Mouse (Mus musculus) heart, embryonic 16.5 days (tissue): ENCODE results near the gene Il1rl1. TPM values are rescaled to one million over a fixed set of nuclear protein-coding genes. Genes with fewer than 3 reads are reported as not detected.

Experiments
- ATAC-seq: fragments of 200-750 bp; cut with Nextera tagmentation; replicated peaks from 2 replicates; pipeline ENCODE4 v1.8.0; 2017; ENCODE audit warnings: moderate number of reproducible peaks; ENCODE audit not compliant: insufficient read depth, low FRiP score; ENCODE audit errors: extremely low read depth
- H3K27ac ChIP-seq: fragments of 300-500 bp; sonication (generic); 2 replicates; pipeline ENCODE4 v1.5.1; 2014; ENCODE audit warnings: mild to moderate bottlenecking, low read length, control low read depth, moderate library complexity
- H3K27me3 ChIP-seq: fragments of 300-500 bp; sonication (generic); 2 replicates; pipeline ENCODE4 v1.6.1; 2014; ENCODE audit warnings: low read length, mixed read lengths; ENCODE audit not compliant: control insufficient read depth, insufficient read depth
- H3K36me3 ChIP-seq: fragments of 300-500 bp; sonication (generic); 2 replicates; pipeline ENCODE4 v1.6.1; 2014; ENCODE audit not compliant: control insufficient read depth, insufficient read depth
- H3K4me1 ChIP-seq: fragments of 300-500 bp; sonication (generic); 2 replicates; pipeline ENCODE4 v1.6.1; 2014; ENCODE audit warnings: low read length, mixed read lengths; ENCODE audit not compliant: control insufficient read depth, insufficient read depth
- H3K4me2 ChIP-seq: fragments of 300-500 bp; sonication (generic); 2 replicates; pipeline ENCODE4 v1.6.1; 2014; ENCODE audit warnings: low read depth, mild to moderate bottlenecking, control low read depth, low read length
- H3K4me3 ChIP-seq: fragments of 300-500 bp; sonication (generic); 2 replicates; pipeline ENCODE4 v1.5.1; 2014; ENCODE audit warnings: mild to moderate bottlenecking, control low read depth, low read length
- H3K9ac ChIP-seq: fragments of 300-500 bp; sonication (generic); 2 replicates; pipeline ENCODE4 v1.6.1; 2014; ENCODE audit warnings: low read length, control low read depth
- H3K9me3 ChIP-seq: fragments of 300-500 bp; sonication (generic); replicated peaks from 2 replicates; pipeline ENCODE4 v1.6.1; 2016; ENCODE audit warnings: low read length; ENCODE audit not compliant: control insufficient read depth
- WGBS: fragments of 180-500 bp; shearing (Covaris S2); extraction: QIAGEN DNeasy Blood & Tissue Kit; methylation state at CpG from one replicate; pipeline ENCODE4 v1.1.7; 2014; 5-methylcytosine and 5-hydroxymethylcytosine counted together
- polyA plus RNA-seq: library from polyadenylated mRNA; unstranded; fragments of >200 nt; fragmentation: Nextera tagmentation; extraction: Ambion mirVana; gene quantifications from 2 replicates; pipeline ENCODE4 v1.2.1, GENCODE M21; 2015

Gene Il1rl1
- polyA plus RNA-seq, 1 experiment from 2014 or later = 0.49 TPM

DNA sequence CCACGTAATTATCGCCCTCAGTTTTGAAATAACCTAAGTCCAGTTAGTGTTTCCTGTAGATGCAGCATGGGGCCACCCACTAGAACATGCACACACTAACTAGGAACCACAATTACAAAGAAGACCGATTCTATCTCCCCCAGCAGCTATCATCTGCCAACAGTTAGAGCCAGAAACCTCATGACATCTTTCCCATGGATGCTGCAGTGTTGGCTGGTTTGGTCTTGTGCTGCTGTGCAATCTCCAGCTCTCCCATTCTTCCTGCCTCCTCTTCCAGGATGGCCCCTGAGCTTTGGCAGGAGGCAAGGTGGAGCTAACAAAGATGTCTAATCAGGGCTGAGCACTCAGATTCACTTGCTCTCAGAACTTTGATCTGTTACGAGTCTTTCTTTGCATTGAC lies 71.8 kb downstream of the Il1rl1 start:
- H3K27ac ChIP-seq = no peak overlapping the region
- WGBS = 78% methylated on average over 4 of the region's 4 CpGs
- no peak overlapping the region for H3K4me3 ChIP-seq
- H3K36me3 ChIP-seq = no peaks in the 10 kb centered on the region
- H3K4me2 ChIP-seq = no peak overlapping the region
- no peak overlapping the region for H3K9ac ChIP-seq
- no peak for ATAC-seq
- no peaks in the 10 kb centered on the region for H3K9me3 ChIP-seq
- no peaks in the 10 kb centered on the region for H3K4me1 ChIP-seq
- H3K27me3 ChIP-seq = no peaks in the 10 kb centered on the region

DNA sequence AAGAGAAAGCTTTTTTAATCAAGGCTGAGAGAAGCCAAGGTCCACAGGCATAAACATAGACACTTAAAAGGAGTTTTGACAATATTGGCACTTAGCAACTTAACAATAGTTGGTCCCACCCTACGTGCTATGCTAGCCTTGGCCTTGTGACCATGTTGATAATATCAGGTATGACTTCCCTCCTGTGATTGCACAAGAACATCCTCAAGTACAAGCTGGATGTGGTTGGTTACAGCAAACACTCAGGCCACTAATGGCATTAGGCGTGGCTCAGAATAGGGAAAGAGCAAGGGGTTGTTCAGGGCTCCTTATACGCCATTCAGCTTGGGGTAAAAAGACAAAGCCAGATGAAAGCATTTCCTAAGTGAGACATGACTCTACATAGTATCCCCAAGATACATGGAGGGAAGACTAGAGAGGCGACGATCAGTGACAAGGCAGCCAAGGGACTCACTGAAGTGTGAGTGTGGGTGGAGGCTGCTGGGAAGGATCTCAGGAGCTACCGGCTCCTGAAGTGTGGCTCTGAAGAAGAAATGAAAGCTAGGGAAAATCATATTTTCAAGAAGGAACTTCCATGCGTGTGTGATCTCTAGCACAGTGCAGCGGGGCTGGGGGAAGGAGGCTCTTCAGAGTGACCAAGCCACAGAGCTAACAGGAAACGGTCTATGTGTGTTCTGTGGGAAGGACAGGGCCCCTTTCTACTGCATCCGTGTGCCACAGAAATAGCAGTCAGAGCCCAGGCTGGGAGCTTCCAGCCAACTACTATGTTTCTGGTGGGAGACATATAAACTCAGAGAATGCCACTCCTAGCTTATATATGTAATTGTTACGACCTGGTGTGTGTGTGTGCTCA lies 72.4 kb downstream of the Il1rl1 start:
- no peaks in the 10 kb centered on the region for H3K27me3 ChIP-seq
- no peaks in the 10 kb centered on the region for H3K36me3 ChIP-seq
- no peak overlapping the region for H3K4me2 ChIP-seq
- WGBS = 75% methylated on average over 11 of the region's 11 CpGs
- no peak overlapping the region for H3K4me3 ChIP-seq
- H3K4me1 ChIP-seq = no peaks in the 10 kb centered on the region
- no peaks in the 10 kb centered on the region for H3K9me3 ChIP-seq
- H3K27ac ChIP-seq = no peak overlapping the region
- no peak overlapping the region for H3K9ac ChIP-seq
- ATAC-seq = no peak

GRCm38 (mm10) chr1:40504548-40504947 lies 75.2 kb downstream of the Il1rl1 start:
- Histone ChIP-seq H3K9me3 (no peaks in the 10 kb centered on the region), H3K4me2 (no peak overlapping the region), H3K9ac (no peak overlapping the region), H3K27me3 (no peaks in the 10 kb centered on the region), H3K27ac (no peak overlapping the region), H3K4me3 (no peak overlapping the region), H3K36me3 (no peaks in the 10 kb centered on the region), H3K4me1 (no peaks in the 10 kb centered on the region)
- no peak for ATAC-seq
- 68% methylated on average over 5 of the region's 5 CpGs for WGBS

Other genes with a start within 250 kb of the Il1rl1 start
- gene Il1r1, start 204.5 kb upstream of the Il1rl1 start, polyA plus RNA-seq = 7.8 and 8.1 TPM in 2 replicates
- 5.2 and 5.4 TPM in 2 replicates for gene Il1rl2, start 105.0 kb upstream of the Il1rl1 start, polyA plus RNA-seq
- gene Il18r1, start 36.0 kb downstream of the Il1rl1 start, polyA plus RNA-seq = 0.54 and 1.2 TPM in 2 replicates
- 0.29 and 0.41 TPM in 2 replicates for gene Il18rap, start 85.8 kb downstream of the Il1rl1 start, polyA plus RNA-seq
- 0.09 TPM in 1 of 2 replicates, not detected in the other for gene Slc9a4, start 150.5 kb downstream of the Il1rl1 start, polyA plus RNA-seq